Mouse (Mus musculus) liver, adult 2 months (tissue): Measurements from ENCODE around the gene Defb26.

Experiments
- CTCF ChIP-seq: fragments of 200-500 bp; IDR thresholded peaks from 2 replicates; pipeline ENCODE4 v1.5.1; 2011; ENCODE audit warnings: low read depth, low read length, control low read depth
- POLR2A ChIP-seq: fragments of 200-500 bp; IDR thresholded peaks from 2 replicates; pipeline ENCODE4 v1.6.1; 2011; ENCODE audit warnings: low read length, control low read depth; ENCODE audit not compliant: insufficient read depth; ENCODE audit errors: extremely low read depth

DNA sequence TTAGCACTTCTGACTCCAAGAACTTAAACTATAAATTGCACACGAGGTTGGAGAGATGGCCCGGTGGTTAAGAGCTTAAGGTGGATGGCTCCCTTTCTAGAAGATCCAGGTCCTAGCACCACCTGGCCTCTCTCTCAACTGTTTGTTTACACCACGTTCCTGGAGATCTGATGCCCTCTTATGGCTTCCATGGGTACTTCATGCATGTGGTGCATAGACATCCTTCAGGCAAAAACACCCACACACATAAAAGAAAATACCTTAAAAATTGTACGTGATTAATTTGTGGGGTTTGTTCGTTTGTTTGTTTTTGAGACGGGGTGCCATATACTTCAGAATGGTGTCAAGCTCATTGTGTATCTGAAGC, 10.6 kb downstream of the Defb26 start:
- TF ChIP-seq POLR2A (no peak), CTCF (no peak)
